Mouse (Mus musculus): ENCODE measurements around the gene Grm4. TPM values are rescaled to one million over a fixed set of nuclear protein-coding genes. Genes with fewer than 3 reads are reported as not detected.

Gene Grm4
- polyA plus RNA-seq, 1 experiment from 2014 or later = 0.01 TPM

GRCm38 (mm10) chr17:27528767-27529166, 7.6 kb upstream of the Grm4 start:
- TF ChIP-seq CTCF (IDR thresholded peaks at IDR 0.05) = no peak
- DNase-seq (ENCODE audit: low read depth, low spot score) (no peak), ATAC-seq (no peak)
- ChIA-PET POLR2A (interaction anchor here (1.0 kb wide), 1 partner anchor 395 kb away, joined by 3 read pairs; the partner anchor contains the start of gene Uqcc2), CTCF (no interaction called here)
- no peaks in the 10 kb centered on the region for H3K27me3 ChIP-seq
- in situ Hi-C loops (cut with MboI; ENCODE audit: low pct_unique_long_range_greater_than_20kb) = no loop called here

GRCm38 (mm10) chr17:27528030-27528429, 6.8 kb upstream of the Grm4 start:
- CTCF ChIA-PET = interaction anchor here (1.4 kb wide), 1 partner anchor 323 kb away, joined by 4 read pairs; no protein-coding TSS in a partner anchor
- ATAC-seq = no peak
- in situ Hi-C loops (cut with MboI; ENCODE audit: low pct_unique_long_range_greater_than_20kb) = no loop called here

GRCm38 (mm10) chr17:27527188-27527587, 6.0 kb upstream of the Grm4 start:
- CTCF ChIA-PET = interaction anchor here (1.4 kb wide), 1 partner anchor 322 kb away, joined by 4 read pairs; no protein-coding TSS in a partner anchor
- H3K27me3 ChIP-seq = no peaks in the 10 kb centered on the region
- no peak for DNase-seq (ENCODE audit: low read depth, low spot score)
- POLR2A ChIA-PET = no interaction called here
- no peak for ATAC-seq
- no peak for TF ChIP-seq CTCF (IDR thresholded peaks at IDR 0.05)
- in situ Hi-C loops (cut with MboI; ENCODE audit: low pct_unique_long_range_greater_than_20kb) = no loop called here

More at GRCm38 (mm10) chr17:27528030-27528429, 6.8 kb upstream of the Grm4 start:
- POLR2A ChIA-PET = interaction anchor here (1.0 kb wide), 1 partner anchor 394 kb away, joined by 3 read pairs; the partner anchor contains the start of gene Uqcc2
- H3K27me3 ChIP-seq = no peaks in the 10 kb centered on the region
- DNase-seq (ENCODE audit: low read depth, low spot score) = no peak
- TF ChIP-seq CTCF (IDR thresholded peaks at IDR 0.05) = no peak

GRCm38 (mm10) chr17:27523121-27523520, 1.9 kb upstream of the Grm4 start:
- POLR2A ChIA-PET = interaction anchor here (0.6 kb wide), 1 partner anchor 383 kb away, joined by 3 read pairs; no protein-coding TSS in a partner anchor
- CTCF ChIA-PET = no interaction called here

GRCm38 (mm10) chr17:27520557-27520956, 646 bp downstream of the Grm4 start:
- peaks cover 16% of the 10 kb centered on the region for H3K27me3 ChIP-seq
- POLR2A ChIA-PET = no interaction called here
- CTCF ChIA-PET = no interaction called here
- TF ChIP-seq CTCF (IDR thresholded peaks at IDR 0.05) = no peak
- in situ Hi-C loops (cut with MboI; ENCODE audit: low pct_unique_long_range_greater_than_20kb) = no loop called here
- no peak for DNase-seq (ENCODE audit: low read depth, low spot score)
- peak; percentile 42 for ATAC-seq

More at GRCm38 (mm10) chr17:27523121-27523520, 1.9 kb upstream of the Grm4 start:
- ATAC-seq (no peak), DNase-seq (ENCODE audit: low read depth, low spot score) (no peak)
- H3K27me3 ChIP-seq = peaks cover 3% of the 10 kb centered on the region
- no peak for TF ChIP-seq CTCF (IDR thresholded peaks at IDR 0.05)
- in situ Hi-C loops (cut with MboI; ENCODE audit: low pct_unique_long_range_greater_than_20kb) = no loop called here

GRCm38 (mm10) chr17:27518700-27519595, 2.3 kb downstream of the Grm4 start:
- ChIA-PET CTCF (no interaction called here), POLR2A (no interaction called here)
- TF ChIP-seq CTCF (IDR thresholded peaks at IDR 0.05) = no peak
- peaks cover 32% of the 10 kb centered on the region for H3K27me3 ChIP-seq
- DNase-seq (ENCODE audit: low read depth, low spot score) = no peak
- in situ Hi-C loops (cut with MboI; ENCODE audit: low pct_unique_long_range_greater_than_20kb) = loop anchor here (5.0 kb wide), 2 partner anchors 307 to 382 kb away; no protein-coding TSS in a partner anchor
- no peak for ATAC-seq

- DNase-seq (ENCODE audit: low read depth, low spot score) = no peak
- peaks cover 39% of the 10 kb centered on the region for H3K27me3 ChIP-seq
- no peak for TF ChIP-seq CTCF (IDR thresholded peaks at IDR 0.05)
- CTCF ChIA-PET = no interaction called here
- POLR2A ChIA-PET = no interaction called here
- no peak for ATAC-seq
- in situ Hi-C loops (cut with MboI; ENCODE audit: low pct_unique_long_range_greater_than_20kb) = loop anchor here (5.0 kb wide), 2 partner anchors 306 to 381 kb away; no protein-coding TSS in a partner anchor
Measured at GRCm38 (mm10) chr17:27518296-27518695, 2.9 kb downstream of the Grm4 start.

- CTCF ChIA-PET = no interaction called here
- no peak for ATAC-seq
- TF ChIP-seq CTCF (IDR thresholded peaks at IDR 0.05) = no peak
- POLR2A ChIA-PET = no interaction called here
- in situ Hi-C loops (cut with MboI; ENCODE audit: low pct_unique_long_range_greater_than_20kb) = no loop called here
- DNase-seq (ENCODE audit: low read depth, low spot score) = no peak
- peaks cover 66% of the 10 kb centered on the region for H3K27me3 ChIP-seq
Measured at GRCm38 (mm10) chr17:27513916-27514762, 7.1 kb downstream of the Grm4 start.

GRCm38 (mm10) chr17:27513279-27513915, 7.8 kb downstream of the Grm4 start:
- DNase-seq (ENCODE audit: low read depth, low spot score) = no peak
- ChIA-PET POLR2A (no interaction called here), CTCF (no interaction called here)
- TF ChIP-seq CTCF (IDR thresholded peaks at IDR 0.05) = no peak
- ATAC-seq = no peak
- peaks cover 68% of the 10 kb centered on the region for H3K27me3 ChIP-seq
- in situ Hi-C loops (cut with MboI; ENCODE audit: low pct_unique_long_range_greater_than_20kb) = no loop called here

GRCm38 (mm10) chr17:27512619-27513161, 8.5 kb downstream of the Grm4 start:
- in situ Hi-C loops (cut with MboI; ENCODE audit: low pct_unique_long_range_greater_than_20kb) = no loop called here
- H3K27me3 ChIP-seq = peaks cover 72% of the 10 kb centered on the region
- POLR2A ChIA-PET = no interaction called here
- peak; percentile 17 for ATAC-seq
- TF ChIP-seq CTCF (IDR thresholded peaks at IDR 0.05) = no peak
- DNase-seq (ENCODE audit: low read depth, low spot score) = no peak
- CTCF ChIA-PET = no interaction called here
